Mouse (Mus musculus) thymus, adult 2 months (tissue): ENCODE results near the gene Mrpl4.

Source experiments
- CTCF ChIP-seq: fragments of 200-500 bp; IDR thresholded peaks from 2 replicates; pipeline ENCODE4 v1.5.1; 2012; ENCODE audit warnings: mild to moderate bottlenecking, control low read depth, low read length, moderate library complexity, borderline replicate concordance; ENCODE audit not compliant: control insufficient read depth, poor library complexity, insufficient read depth; ENCODE audit errors: extremely low read depth
- POLR2A ChIP-seq: fragments of 200-500 bp; IDR thresholded peaks from 2 replicates; pipeline ENCODE4 v1.6.1; 2012; ENCODE audit warnings: mild to moderate bottlenecking, low read length, control low read depth, moderate library complexity; ENCODE audit not compliant: control insufficient read depth, poor library complexity, insufficient read depth; ENCODE audit errors: extremely low read depth

GRCm38 (mm10) chr9:20965606-20966005 lies 36.9 kb upstream of the Mrpl4 start:
- TF ChIP-seq CTCF (no peak), POLR2A (no peak)
